Mouse (Mus musculus) lung, postnatal 4 days (tissue): ENCODE data around the gene D5Ertd579e.

Experiments used
- DNase-seq, 2 experiments: peaks; one replicate each; pipeline ENCODE4 v3.0.0; 2021

D5Ertd579e gene

DNA sequence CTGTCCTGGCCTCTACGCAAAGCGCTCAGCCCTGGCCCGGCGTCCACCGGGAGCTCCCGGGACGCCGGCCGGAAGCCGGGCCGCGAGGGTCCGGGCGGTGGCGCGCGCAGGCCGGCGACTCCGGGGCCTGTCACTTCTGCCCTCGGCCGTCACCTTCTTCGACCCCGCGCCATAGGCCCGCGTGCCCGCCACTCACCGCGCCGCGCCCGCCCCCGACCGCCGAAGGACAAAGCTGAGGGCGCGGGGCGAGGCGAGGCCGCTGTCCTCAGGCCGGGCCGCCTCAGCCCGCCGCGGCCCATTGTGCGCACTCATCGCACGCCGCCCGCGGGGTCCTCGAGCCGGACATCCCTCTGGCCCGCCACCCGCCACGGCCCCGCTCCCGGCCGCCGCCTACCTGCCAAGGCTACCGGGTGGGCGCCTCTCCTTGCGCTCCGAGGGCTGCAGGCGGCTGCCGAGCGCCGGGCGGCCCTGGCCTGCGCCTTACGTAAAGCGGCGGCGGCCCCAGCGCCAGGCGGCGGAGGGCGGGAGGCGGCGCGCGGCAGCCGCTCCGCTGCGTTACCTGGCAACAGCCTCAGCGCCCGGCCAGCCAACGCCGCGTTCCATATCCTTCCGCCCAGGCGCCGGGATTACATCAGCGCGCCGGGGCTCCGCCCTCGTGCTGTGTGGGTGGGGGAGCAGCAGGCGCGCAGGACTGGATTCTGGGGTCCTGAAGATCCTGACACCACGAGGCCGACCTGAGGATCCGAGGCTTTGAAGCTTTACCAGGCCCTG lies at the start of gene D5Ertd579e:
Gene D5Ertd579e, minus strand, starts transcription at position 564 of the 771 bp plus-strand sequence.
- peak; percentile 95 to 97 for DNase-seq

DNA sequence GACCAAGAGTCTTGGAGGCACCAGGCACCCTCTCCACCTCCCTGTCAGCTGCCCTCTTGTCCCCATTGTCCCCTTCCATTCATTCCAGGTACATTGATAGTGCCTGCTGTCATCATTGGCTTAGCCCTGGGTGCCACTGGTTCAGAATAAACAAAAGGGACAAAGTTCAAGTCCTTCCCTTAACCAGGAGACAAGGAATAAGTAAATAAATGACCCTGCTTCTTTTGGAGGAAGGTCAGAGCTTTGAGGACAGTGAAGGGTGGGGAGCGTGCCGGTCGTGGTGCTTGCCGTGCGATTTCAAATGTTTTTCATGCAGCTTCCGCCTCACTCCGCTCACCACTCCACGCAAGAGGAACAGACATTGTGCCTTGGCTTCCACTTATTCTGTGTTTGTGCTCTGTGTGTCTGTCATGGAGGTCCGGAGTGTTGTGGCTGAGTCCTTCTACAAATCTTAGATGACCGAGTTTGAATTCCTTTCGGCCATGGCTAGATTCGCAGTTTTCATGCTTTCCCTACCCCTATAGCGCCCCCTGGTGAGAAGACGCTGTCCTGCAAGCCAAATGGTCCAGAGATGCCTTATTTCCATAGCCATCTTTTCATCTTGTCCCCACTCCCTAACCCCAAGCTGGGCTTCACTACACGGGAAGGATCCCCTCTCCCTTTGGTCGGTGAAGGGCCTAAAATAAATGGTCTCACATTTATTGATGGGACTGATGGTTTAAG lies 46.5 kb upstream of the D5Ertd579e start:
- peak; percentile 53 to 87 for DNase-seq

DNA sequence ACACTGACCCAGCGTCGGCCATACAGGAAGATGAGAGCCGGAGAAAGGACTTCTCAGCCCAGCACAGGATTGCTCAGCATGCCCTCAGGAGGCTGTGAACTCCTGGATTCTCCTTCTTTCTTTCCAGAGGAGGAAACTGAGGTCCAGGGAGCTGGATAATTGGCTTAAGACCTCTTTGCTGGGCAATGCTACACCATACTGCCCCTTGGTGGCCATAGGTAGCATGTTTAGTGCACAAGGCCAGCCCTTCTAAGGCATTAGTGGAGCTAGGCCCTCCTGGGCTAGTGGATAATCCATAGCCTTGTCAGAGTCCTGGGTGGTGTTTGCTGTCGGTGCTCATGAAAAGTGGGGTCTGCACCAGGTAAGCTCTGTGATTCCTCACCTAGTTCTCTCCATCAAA lies 44.0 kb upstream of the D5Ertd579e start:
- peak in 1 of 2 experiments; percentile 36 for DNase-seq

DNA sequence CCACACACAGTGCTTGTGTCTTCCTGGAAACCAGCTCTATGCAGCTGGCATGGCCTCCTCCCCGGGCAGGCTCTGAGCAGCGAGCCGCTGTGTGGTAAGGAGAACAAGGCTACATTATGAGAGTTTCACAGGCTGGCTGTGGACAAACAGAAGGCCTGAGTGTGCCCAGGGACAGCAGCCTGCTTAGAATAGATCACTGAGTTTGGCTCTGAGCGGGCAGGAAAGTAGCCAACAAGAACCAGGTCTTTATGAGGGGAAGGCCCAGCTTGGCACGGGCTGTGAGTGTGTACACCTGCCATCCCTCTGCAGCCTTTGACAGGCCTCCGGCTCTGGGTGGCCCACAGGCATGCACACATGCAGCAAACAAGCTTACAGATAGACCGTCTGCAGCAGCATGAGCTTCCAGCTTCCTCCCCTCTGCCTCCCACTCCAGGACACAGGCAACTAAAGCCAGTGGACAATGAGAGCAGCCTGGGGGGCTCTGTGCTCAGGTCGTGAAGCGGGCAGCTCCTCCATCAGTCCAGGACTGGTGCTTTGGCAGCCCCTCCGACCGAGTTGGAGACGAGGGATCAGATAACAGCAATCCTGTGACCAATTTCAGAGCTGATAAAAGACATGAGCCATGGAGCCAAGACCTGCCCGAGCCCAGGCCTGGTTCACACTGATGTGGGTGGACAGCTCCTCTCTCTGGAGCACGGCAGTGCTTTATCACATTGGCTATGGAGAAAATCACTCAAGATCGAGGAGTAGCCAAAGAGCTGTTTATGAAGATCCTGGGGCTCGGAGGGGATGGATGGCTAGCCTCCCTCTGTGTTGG lies 43.2 kb upstream of the D5Ertd579e start:
- DNase-seq, result no peak

DNA sequence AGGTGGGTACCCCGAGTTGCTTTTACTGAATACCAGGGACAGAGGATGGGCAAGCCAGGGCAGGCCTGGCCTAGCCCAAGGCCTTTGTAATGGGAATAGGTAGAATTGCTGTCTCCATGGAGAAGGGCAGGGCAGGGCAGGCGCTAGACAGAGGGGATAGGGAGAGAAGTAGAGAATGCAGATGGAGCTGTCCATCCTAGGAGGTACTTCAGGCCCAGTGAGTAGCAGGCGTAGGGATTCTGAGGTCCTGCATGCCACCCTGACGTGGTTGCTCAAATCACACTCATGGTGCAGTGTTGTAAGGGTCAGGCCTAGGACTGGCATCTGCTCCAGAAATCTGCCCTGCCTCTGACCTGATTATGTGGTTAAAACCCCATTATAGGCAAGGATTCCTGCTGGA lies 41.9 kb upstream of the D5Ertd579e start:
- DNase-seq, result no peak

DNA sequence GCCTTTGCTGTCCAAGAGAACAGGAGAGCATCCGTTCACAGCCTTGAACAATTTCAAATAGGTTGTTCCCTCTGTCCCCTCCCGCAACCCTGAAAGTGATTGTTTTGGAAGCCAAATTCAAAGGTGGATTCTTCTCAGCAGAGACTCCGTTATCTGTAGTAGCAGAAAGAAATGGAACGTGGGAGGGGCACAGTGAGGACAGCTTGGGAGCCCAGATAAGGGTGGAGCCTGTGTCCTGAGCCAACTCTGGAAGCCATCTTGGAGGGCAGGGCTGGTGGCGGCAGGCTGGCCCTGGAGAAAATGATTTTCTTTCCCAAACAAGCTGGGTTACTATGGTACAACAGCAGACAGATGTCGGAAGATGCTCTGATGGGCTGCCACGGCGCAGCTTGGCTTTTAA lies 40.2 kb upstream of the D5Ertd579e start:
- DNase-seq, result no peak

DNA sequence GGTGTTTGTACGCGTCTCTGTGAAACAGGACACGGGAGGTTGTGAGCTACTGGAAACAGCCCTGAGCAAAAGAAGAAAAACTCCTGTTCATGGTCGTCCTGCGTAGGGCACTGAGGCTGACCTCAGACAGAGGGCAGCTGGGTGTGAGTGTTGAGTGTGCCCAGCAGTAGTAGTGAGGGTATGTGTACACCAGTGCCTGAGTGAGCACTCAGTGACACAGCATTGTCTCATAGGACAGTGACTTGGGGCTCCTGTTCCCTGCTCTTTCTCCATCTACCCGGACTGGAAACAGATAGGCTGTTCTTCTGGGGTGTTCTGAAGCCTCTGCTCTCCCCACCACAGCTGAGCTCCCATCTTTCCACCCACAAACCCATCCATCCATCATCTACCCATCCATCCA lies 39.3 kb upstream of the D5Ertd579e start:
- no peak for DNase-seq

DNA sequence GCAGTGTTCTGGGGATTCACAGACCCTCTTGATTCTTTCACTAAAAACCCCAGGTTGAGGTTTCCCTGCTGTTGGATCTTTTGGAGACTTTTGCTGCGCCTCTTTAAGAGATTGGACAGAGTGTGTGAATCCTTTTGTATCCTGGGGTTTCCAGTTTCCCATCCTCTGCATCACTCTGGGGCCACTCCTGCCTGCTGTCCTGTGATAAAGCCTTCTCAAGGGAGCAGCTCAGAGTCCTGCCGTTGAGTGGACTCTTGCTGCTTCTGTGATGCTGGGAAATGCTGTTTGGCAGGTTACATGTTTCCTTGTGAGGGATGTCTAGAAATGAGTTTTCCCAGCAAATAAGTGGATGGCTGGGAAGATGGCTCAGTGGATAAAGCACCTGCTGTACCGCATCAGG lies 37.6 kb upstream of the D5Ertd579e start:
- DNase-seq, result no peak

DNA sequence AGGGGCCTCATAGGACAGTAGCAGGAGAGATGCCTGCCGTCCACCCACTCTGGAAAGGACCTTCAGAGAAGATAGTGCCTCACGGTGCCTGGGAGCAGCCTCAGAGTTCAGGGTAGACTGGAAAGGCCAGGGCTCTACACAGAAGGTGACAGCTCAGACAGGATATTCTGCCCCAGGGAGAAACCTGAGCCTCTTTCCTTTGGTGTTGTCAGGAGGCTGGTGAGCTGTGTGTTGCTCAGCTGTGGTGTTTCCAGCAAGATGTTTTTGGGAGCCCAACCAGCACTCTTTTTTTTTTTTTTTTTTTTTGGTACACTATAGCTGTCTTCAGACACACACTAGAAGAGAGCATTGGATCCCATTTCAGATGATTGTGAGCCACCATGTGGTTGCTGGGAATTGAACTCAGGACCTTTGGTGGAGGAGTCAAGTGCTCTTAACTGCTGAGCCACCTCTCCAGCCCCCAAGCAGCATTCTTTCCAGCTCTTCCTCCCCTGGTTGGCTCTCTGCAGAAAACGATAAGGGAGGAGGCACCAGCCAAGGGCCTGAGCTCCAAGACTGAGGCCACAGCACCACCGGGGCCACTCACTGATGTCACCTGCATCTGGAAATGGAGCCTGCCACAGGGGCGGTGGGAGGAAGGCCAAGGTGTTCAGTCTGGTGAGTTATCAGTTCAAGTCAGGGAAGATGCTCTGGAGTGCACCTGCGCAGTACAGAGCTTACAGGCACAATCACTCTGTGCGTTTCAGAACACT lies 36.3 kb upstream of the D5Ertd579e start:
- DNase-seq, result no peak

DNA sequence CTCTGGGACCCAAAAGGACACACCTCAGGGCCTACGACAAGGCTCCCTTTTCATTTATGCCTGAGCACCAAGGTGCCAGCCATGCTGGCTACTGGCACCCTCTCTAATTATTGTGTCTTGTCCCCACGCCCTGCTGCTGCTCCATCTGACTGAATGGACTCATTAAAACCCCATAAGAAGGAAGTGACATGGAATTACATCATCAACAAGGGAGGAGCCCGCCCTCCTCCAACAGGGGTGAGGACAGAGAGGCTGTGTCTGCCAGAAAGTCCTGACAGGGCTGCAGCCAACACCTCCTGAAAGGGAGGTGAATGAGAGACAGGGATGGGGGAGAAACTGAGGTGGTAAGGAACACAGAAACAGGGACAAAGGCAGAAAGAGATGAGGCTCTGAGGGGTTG lies 34.9 kb upstream of the D5Ertd579e start:
- no peak for DNase-seq

DNA sequence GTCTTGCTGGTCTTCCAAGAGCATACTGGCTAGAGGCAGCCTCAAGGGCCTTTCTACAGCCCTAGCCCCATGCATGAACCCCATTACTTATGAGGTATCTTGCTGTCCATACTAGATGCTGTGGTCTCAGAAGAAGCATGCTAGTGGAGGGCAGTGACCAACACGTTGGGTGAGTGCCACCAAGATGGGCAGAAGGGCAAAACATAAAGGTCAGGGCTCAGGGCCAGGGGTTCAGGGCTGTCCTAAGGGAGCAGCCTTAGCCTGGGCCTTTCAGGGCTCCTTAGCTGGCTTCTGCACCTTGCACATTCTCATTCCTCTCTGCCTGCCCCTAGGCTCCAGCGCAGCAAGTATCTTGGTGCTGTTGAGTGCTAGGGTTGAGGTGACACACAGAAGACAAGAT lies 34.1 kb upstream of the D5Ertd579e start:
- DNase-seq, result no peak

DNA sequence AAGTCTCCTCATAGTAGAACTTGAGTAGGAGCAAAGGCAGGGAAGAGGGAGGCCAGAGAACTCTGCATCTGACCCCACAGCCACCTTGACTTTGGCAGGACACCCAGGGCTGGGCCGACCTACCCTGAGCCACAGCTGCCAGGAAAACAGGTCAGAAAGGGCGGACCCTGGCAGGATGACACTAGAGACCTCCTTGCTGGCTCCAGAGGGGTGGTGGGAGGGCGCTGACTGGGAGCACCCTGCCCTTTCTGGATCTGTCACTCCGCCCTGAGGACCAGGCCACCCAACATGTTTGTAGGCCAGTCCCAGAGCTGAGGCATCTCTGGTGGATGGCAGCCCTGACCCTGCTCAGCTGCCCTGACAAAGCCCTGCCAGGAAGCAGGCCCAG lies 33.3 kb upstream of the D5Ertd579e start:
- no peak for DNase-seq

DNA sequence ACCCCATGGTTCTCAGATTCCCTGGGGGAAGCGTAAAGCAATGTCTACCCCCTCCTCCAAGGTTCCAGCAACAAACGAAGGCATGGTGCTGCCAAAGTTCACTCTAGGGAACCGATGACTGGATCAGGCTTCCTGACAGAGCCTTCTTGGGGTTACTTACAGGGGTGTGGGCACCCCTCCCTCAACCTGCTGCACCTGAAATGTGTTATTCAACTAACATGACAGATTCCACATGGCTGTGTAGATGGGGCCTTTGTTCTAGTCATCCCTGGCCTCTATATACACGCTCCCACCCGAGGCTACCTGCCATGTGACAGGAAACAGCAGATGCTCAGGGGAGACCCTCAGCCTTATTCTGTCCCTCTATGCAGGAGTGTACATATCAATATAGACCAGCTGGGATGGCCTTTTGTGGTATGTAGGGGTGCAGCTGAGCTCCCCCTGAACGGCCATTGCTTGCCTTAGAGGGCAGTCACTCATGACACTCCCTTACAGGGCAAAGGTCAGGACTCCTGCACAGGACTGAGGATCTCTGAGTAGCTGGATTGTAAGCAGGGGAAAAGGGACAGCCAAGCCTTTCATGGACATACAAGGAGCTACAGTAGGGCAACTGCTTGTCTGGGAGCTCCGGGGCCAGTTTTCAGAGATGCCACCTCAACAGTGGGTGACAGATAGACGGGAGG lies 32.7 kb upstream of the D5Ertd579e start:
- no peak for DNase-seq

DNA sequence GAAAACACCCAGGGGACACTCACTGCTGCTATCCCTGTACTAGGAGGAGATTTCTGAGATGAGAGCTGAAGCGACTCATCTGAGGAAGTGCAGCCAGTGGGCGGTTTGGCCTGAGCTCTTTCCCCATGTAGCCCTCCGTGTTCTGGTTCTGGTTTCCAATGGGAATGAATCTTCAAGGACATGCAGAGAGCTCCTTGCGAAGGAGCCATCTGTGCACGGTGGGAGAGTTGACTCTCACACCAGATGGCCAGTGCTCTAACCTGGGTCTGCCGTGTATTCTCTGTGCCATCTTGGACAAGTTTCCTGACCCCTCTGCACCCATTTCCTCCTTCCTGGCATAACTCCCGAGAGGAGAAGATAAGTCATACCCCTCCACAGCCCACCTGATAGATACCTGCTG lies 32.0 kb upstream of the D5Ertd579e start:
- DNase-seq, result no peak

DNA sequence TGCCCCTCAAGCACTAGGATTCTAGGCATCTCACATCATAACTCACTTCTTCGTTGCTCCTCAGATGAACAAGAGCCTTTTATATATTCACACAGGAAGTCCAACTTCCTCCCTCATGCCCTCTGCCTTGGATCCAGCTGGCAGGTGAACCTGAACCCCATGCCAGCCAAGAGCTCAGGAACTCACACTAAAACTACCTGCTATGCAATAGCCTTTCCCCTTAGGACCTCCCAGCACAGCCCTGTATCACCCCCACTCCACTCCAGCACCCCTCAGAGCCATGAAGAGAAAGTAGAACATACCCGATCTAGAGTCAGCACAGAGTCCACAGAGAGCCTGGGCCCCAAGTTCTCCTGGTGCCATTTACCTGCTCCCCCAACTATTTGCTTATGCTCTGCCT lies 31.3 kb upstream of the D5Ertd579e start:
- DNase-seq, result no peak

DNA sequence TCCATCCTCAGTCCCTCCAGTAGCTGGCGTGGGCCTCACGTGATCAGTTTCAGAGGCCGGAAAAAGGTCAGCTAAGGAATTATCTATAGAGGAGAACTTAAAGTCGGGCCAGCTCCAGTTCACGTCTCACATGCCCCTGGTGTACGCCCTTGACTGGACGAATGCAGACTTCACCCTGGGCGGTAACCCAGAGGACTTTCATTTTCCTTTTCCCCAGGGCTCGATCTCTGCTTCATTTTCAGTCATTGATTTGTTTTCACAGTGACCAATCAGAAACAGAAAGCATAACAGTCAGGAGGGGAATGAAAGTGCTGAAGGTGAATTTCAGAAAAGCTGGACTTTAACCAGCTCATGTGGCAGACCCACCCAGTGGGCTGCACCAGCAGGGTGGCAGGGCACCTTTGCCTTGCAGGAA lies 30.6 kb upstream of the D5Ertd579e start:
- no peak for DNase-seq

DNA sequence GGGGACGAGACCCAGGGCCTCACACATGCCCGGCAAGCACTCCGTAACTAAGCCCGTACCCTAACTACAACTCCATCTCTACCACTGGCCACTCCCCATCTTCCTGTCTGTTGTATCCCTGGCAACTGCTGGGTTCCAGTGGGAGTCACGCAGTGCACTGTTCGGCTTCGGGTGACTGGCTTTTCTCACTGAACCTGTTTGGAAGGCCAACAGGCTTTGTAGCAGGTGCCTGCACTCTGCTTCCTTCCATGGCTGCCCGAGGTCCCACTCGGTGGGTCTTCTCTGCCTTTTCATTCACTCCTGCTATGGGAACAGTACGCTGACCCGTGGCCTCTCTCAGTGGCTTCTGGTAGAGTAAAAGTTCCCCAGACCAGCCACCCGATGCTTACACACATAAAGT lies 30.0 kb upstream of the D5Ertd579e start:
- no peak for DNase-seq

DNA sequence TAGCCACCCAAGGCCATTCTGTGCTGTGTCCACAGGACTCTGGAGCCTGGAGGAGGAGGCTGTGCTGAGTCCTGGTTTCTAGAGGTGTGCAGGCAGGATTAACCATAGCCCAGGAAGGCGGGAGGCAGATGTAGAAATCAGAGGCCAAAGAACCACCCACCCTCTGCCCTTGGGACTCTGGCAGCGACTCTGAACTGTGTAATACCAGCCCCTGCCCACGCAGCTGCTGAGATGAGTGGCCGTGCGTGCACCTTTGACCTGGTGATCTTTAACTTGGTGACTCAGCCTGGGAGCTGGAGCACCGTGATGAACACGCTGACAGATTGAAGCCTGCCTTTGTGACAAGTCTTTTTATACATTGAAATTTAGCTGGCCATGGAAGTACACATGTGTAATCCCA lies 28.4 kb upstream of the D5Ertd579e start:
- DNase-seq, result peak in 1 of 2 experiments; percentile 44

DNA sequence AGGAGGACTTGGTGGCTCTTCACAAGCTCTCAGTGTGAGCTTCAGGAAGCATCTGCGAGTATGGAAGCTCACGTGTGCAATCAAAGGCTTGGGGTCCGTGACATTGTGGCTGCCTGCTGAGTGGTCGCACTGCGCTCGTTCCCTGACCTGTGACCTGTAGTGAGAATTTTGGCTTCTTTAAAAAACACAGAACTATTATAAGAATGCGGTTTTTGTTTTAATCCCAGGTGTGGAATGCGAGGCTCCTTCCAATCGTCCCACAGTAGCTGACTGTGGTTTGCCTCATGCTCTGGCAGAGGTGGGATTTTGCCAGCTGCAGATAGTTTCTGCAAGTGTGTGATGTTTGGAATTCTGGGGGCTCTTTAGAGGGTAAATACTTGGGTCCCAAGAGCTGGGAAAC lies 27.5 kb upstream of the D5Ertd579e start:
- no peak for DNase-seq

DNA sequence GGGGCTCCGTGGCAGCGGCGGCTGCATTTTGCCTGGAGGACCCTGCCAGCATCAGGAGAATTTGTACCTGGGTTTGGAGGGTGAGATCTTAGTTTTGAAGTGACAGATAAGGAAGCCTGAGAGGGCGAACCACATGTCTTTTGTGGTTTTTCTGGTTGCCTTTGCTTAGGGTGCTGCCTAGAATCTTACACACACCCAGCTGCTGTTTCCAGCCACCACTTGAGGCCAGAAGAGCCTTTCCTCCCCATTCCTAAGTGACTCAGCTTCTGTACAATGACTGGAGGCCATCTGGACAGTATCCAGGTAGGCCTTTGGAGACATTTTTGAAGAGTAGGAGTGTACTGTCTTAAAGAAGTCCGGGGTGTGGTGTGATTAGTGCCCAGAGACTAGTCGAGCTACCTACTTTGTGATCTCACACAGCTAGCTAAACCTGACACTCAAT lies 26.6 kb upstream of the D5Ertd579e start:
- DNase-seq, result peak; percentile 61 to 76

DNA sequence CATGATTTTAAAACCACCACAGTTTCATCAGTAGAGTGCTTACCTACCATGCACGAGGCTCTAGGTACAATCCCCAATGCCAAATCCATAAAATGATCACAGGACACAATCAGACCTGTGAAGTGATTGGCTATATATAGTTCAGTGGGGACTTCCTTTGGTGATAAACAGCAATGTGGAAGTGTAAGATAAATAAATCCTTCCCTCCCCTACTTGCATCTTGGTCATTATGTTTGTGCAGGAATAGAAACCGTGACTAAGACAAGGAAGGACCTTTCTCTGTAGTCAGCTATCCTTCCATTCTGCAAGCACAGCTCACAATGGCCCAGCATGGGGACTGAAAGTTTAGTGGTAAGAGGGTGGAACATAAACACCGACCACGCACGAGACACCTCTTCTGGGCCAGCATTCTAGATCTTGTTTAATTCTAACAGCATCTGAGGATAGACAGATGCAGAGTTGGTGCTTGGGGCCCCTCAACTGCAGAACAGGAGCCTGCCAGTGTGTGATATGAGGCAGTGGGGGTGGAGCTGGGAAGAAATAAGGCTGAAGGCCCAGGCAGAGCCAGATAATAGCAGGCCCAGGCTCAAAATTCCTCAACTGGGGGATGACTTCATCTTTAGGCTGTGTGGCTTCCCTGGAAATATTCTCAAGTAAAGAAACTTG lies 25.0 kb upstream of the D5Ertd579e start:
- no peak for DNase-seq

DNA sequence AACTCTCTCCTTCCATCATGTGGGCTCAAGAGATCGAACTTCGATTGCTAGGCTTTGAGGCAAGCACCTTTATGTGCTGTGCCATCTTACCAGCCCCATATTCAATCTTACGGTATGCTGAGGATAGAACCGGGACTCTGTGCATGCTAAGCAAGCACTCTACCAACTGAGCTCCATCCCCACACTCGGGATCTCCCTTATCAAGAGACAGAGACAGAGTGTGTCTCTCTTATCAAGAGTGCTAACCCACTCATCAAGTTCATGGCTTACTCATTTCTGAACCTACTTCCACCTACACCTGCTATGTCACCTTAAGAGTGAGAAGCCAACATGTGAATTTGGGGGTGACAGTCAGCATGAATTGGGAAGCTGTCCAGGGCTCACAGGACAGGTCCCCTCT lies 24.4 kb upstream of the D5Ertd579e start:
- no peak for DNase-seq
